ENCODE assay signal across 25 mouse cellular contexts in the genomic region with DNA sequence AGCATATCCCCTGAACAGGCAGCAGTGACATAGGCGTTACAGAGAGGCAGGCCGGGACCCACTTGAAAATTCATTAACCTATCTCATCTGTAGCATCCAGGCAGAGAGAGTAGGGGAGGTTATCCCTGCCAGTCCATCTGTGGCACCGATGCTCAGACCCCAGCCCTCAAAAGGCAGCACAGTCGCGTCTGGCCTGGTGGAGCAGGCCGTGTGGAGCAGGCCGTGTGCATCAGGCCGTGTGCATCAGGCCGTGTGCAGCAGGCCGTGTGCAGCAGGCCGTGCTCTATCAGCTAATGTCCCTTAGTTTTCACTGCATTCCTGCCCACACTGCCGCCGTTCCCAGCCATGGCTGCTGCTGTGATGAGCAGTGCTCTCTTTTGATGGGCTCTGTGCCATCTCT.
DNase-seq lines count a peak whose midpoint lies in the region; ATAC-seq and TF ChIP-seq lines count a peak whose summit lies in the region.
"Had no signal": no experiment of that assay in that cellular context is flagged by ENCODE, and none has a peak within 500 bp of the region (broad histone marks: within the 10 kb centered on the region; RNA-seq: fewer than 3 reads in every experiment).

No protein-coding gene starts in this region.

- 60% methylated on average over 13 of the region's 13 CpGs for WGBS in hindbrain, embryonic 16.5 days
- WGBS in hindbrain, embryonic 11.5 days, result 74% methylated on average over 13 of the region's 13 CpGs
- 74% methylated on average over 13 of the region's 13 CpGs for WGBS in midbrain, embryonic 12.5 days
- 72% methylated on average over 13 of the region's 13 CpGs for WGBS in midbrain, postnatal 0 days
- 73% methylated on average over 13 of the region's 13 CpGs for WGBS in neural tube, embryonic 13.5 days
- 93% methylated on average over 13 of the region's 13 CpGs for WGBS in macrophage (ENCODE audit: missing documents)

- no peaks in the 10 kb centered on the region for H3K36me3 ChIP-seq in hindbrain, embryonic 16.5 days (ENCODE audit: control insufficient read depth, insufficient read depth, low read length)
- H3K36me3 ChIP-seq in hindbrain, embryonic 11.5 days (ENCODE audit: control insufficient read depth, insufficient read depth, low read length), result 0 out of 2 replicates have a peak, but pooled peaks cover 3% of the 10 kb centered on the region
- 0 out of 2 replicates have a peak, but pooled peaks cover 5% of the 10 kb centered on the region for H3K36me3 ChIP-seq in midbrain, embryonic 12.5 days
- H3K36me3 ChIP-seq in midbrain, postnatal 0 days (ENCODE audit: insufficient read depth, low read length), result peaks cover 11% of the 10 kb centered on the region; the same call in 1 of the 2 replicates
- H3K36me3 ChIP-seq in neural tube, embryonic 13.5 days, result peaks cover 18% of the 10 kb centered on the region
- peaks cover 16% of the 10 kb centered on the region for H3K36me3 ChIP-seq in macrophage (ENCODE audit: inconsistent target)

- no peak overlapping the region for H3K4me3 ChIP-seq in hindbrain, embryonic 16.5 days (ENCODE audit: low read length)
- no peak overlapping the region for H3K4me3 ChIP-seq in hindbrain, embryonic 11.5 days (ENCODE audit: low read depth, low read length)
- H3K4me3 ChIP-seq in midbrain, embryonic 12.5 days, result no peak overlapping the region
- no peak overlapping the region for H3K4me3 ChIP-seq in midbrain, postnatal 0 days (ENCODE audit: low read depth, low read length)
- no peak overlapping the region for H3K4me3 ChIP-seq in neural tube, embryonic 13.5 days
- no peak overlapping the region for H3K4me3 ChIP-seq in macrophage (ENCODE audit: inconsistent target)
- H3K4me3 ChIP-seq: erythroblast, embryonic 14.5 days; forebrain, embryonic 12.5 days; heart, embryonic 15.5 days; limb, embryonic 13.5 days; lung, embryonic 15.5 days; megakaryocyte, embryonic 14.5 days had no signal

- H3K9ac ChIP-seq in hindbrain, embryonic 16.5 days (ENCODE audit: low read depth, low read length), result no peak overlapping the region; the same call in 1 of the 2 replicates
- H3K9ac ChIP-seq in hindbrain, embryonic 11.5 days (ENCODE audit: low read depth, low read length), result no peak overlapping the region
- no peak overlapping the region for H3K9ac ChIP-seq in midbrain, embryonic 12.5 days (replicated peaks)
- H3K9ac ChIP-seq in midbrain, postnatal 0 days (replicated peaks; ENCODE audit: low read length, poor library complexity, severe bottlenecking), result no peak overlapping the region
- no peak overlapping the region for H3K9ac ChIP-seq in neural tube, embryonic 13.5 days
- H3K9ac ChIP-seq: forebrain, embryonic 12.5 days; heart, embryonic 15.5 days; limb, embryonic 13.5 days; lung, embryonic 15.5 days had no signal

- no peaks in the 10 kb centered on the region for H3K27me3 ChIP-seq in hindbrain, embryonic 16.5 days (replicated peaks; ENCODE audit: control insufficient read depth, insufficient read depth, low read length)
- no peaks in the 10 kb centered on the region for H3K27me3 ChIP-seq in hindbrain, embryonic 11.5 days (ENCODE audit: control insufficient read depth, insufficient read depth, low read length)
- no peaks in the 10 kb centered on the region for H3K27me3 ChIP-seq in midbrain, embryonic 12.5 days
- no peaks in the 10 kb centered on the region for H3K27me3 ChIP-seq in midbrain, postnatal 0 days (ENCODE audit: insufficient read depth, low read length)
- H3K27me3 ChIP-seq in neural tube, embryonic 13.5 days, result no peaks in the 10 kb centered on the region
- H3K27me3 ChIP-seq: forebrain, embryonic 12.5 days; heart, embryonic 15.5 days; limb, embryonic 13.5 days; lung, embryonic 15.5 days had no signal

- no peaks in the 10 kb centered on the region for H3K9me3 ChIP-seq in hindbrain, embryonic 16.5 days (ENCODE audit: control insufficient read depth, low read length)
- H3K9me3 ChIP-seq in hindbrain, embryonic 11.5 days (ENCODE audit: control insufficient read depth, low read length), result no peaks in the 10 kb centered on the region
- H3K9me3 ChIP-seq in midbrain, embryonic 12.5 days, result no peaks in the 10 kb centered on the region
- no peaks in the 10 kb centered on the region for H3K9me3 ChIP-seq in midbrain, postnatal 0 days (ENCODE audit: low read length)
- H3K9me3 ChIP-seq in neural tube, embryonic 13.5 days, result no peaks in the 10 kb centered on the region
- H3K9me3 ChIP-seq: forebrain, embryonic 12.5 days; heart, embryonic 15.5 days; limb, embryonic 13.5 days; lung, embryonic 15.5 days; megakaryocyte, embryonic 14.5 days had no signal

- ATAC-seq in hindbrain, embryonic 16.5 days, result 0 out of 2 replicates have a peak, but pooled peaks have one; percentile 58
- ATAC-seq in hindbrain, embryonic 11.5 days (ENCODE audit: low FRiP score), result no peak
- ATAC-seq in midbrain, embryonic 12.5 days (ENCODE audit: low FRiP score, low read depth), result 0 out of 2 replicates have a peak, but pooled peaks have one; percentile 23
- no peak for ATAC-seq in midbrain, postnatal 0 days (ENCODE audit: low FRiP score)
- peak; percentile 40; the same call in 1 of the 2 replicates for ATAC-seq in neural tube, embryonic 13.5 days (ENCODE audit: low read depth)
- ATAC-seq: activated CD4-positive, CD25-positive, alpha-beta regulatory T cell, adult 4 months; intestine, embryonic 16.5 days had no signal

- H3K27ac ChIP-seq in hindbrain, embryonic 16.5 days (ENCODE audit: low read depth, low read length), result peak overlapping the region; percentile 39; the same call in 1 of the 2 replicates
- H3K27ac ChIP-seq in hindbrain, embryonic 11.5 days (ENCODE audit: low read depth, low read length), result no peak overlapping the region
- H3K27ac ChIP-seq in midbrain, embryonic 12.5 days (replicated peaks), result no peak overlapping the region
- H3K27ac ChIP-seq in midbrain, postnatal 0 days (ENCODE audit: low read depth, low read length), result no peak overlapping the region
- H3K27ac ChIP-seq in neural tube, embryonic 13.5 days (replicated peaks), result 0 out of 2 replicates have a peak overlapping the region, but pooled peaks have one; percentile 3
- peak overlapping the region; percentile 96 for H3K27ac ChIP-seq in macrophage
- H3K27ac ChIP-seq: forebrain, embryonic 12.5 days; limb, embryonic 13.5 days; lung, embryonic 15.5 days had no signal

- no peaks in the 10 kb centered on the region for H3K4me1 ChIP-seq in hindbrain, embryonic 16.5 days (ENCODE audit: control insufficient read depth, insufficient read depth, low read depth, low read length)
- H3K4me1 ChIP-seq in hindbrain, embryonic 11.5 days (replicated peaks; ENCODE audit: control insufficient read depth, insufficient read depth, low read length), result no peaks in the 10 kb centered on the region
- H3K4me1 ChIP-seq in midbrain, embryonic 12.5 days, result no peaks in the 10 kb centered on the region
- H3K4me1 ChIP-seq in midbrain, postnatal 0 days (ENCODE audit: insufficient read depth, low read length), result no peaks in the 10 kb centered on the region
- H3K4me1 ChIP-seq in neural tube, embryonic 13.5 days (replicated peaks), result no peaks in the 10 kb centered on the region
- H3K4me1 ChIP-seq: limb, embryonic 13.5 days had no signal

- no peak for TF ChIP-seq CTCF in midbrain, postnatal 0 days (IDR thresholded peaks at IDR 0.05)

- no peaks in the 10 kb centered on the region for H3K79me2 ChIP-seq in macrophage (ENCODE audit: inconsistent target)

- no peak overlapping the region for H3K4me2 ChIP-seq in hindbrain, embryonic 16.5 days (ENCODE audit: low read length)
- no peak overlapping the region for H3K4me2 ChIP-seq in hindbrain, embryonic 11.5 days (replicated peaks; ENCODE audit: low read depth, low read length)
- no peak overlapping the region for H3K4me2 ChIP-seq in midbrain, embryonic 12.5 days (replicated peaks)
- H3K4me2 ChIP-seq in midbrain, postnatal 0 days (ENCODE audit: low read depth, low read length, poor library complexity, severe bottlenecking), result no peak overlapping the region
- H3K4me2 ChIP-seq in neural tube, embryonic 13.5 days, result no peak overlapping the region
- H3K4me2 ChIP-seq: forebrain, embryonic 12.5 days; heart, embryonic 15.5 days; limb, embryonic 13.5 days; liver, embryonic 11.5 days; lung, embryonic 15.5 days had no signal

- DNase-seq in hindbrain, embryonic 11.5 days (ENCODE audit: low spot score), result no peak
- DNase-seq in midbrain, postnatal 0 days (ENCODE audit: low spot score), result no peak
- DNase-seq in neural tube, embryonic 10.5 days (ENCODE audit: extremely low spot score, low spot score), result no peak
- no peak for DNase-seq in layer of hippocampus, postnatal 10 days (ENCODE audit: low spot score in 2 of 2)
- DNase-seq: adrenal gland, adult 2 months; adrenal gland, postnatal 36 days; B cell, adult 2 months; cerebellum, adult 2 months; cerebellum, postnatal 14 days; kidney, postnatal 14 days; spleen, adult 18-20 months; thymus, postnatal 14 days had no signal

Comparison
In these comparisons a context has a peak if more than half of its experiments do, and no peak if none do; other contexts are left out.
1. ATAC-seq: peak in hindbrain, embryonic 16.5 days (single experiment), midbrain, embryonic 12.5 days (single experiment) and neural tube, embryonic 13.5 days (single experiment); none in hindbrain, embryonic 11.5 days (single experiment) and midbrain, postnatal 0 days (single experiment).
2. H3K27ac ChIP-seq: peak in hindbrain, embryonic 16.5 days (single experiment), neural tube, embryonic 13.5 days (single experiment) and macrophage (single experiment); none in hindbrain, embryonic 11.5 days (single experiment), midbrain, embryonic 12.5 days (single experiment) and midbrain, postnatal 0 days (single experiment).